Mouse (Mus musculus): ENCODE results near the gene Gm6465. TPM values are rescaled to one million over a fixed set of nuclear protein-coding genes. Genes with fewer than 3 reads are reported as not detected.
"Not testable (repeated sequence)": the region's sequence is repeated elsewhere in the genome, so short reads cannot be mapped to it uniquely, and the experiment has no call there.

Gm6465 gene
- polyA plus RNA-seq (2015; fragmentation: Nextera tagmentation; extraction: Ambion mirVana), result not detected in 2 replicates

- H3K4me1 ChIP-seq (ENCODE audit: insufficient read depth); ATAC-seq; H3K27me3 ChIP-seq (ENCODE audit: insufficient read depth, low read length); DNase-seq; H3K27ac ChIP-seq (ENCODE audit: low read depth); H3K36me3 ChIP-seq (replicated peaks; ENCODE audit: insufficient read depth, low read length); H3K4me3 ChIP-seq (ENCODE audit: low read depth, low read length); H3K9ac ChIP-seq (replicated peaks); H3K9me3 ChIP-seq (ENCODE audit: low read length); H3K4me2 ChIP-seq (ENCODE audit: low read depth, low read length): not testable (repeated sequence)
- 47% methylated on average over 2 of the region's 2 CpGs for WGBS (ENCODE audit: insufficient replicate concordance)
Measured at GRCm38 (mm10) chr5:11845239-11845638, at the start of gene Gm6465. Gene Gm6465 (plus strand): TSS chr5:11845539.

DNA sequence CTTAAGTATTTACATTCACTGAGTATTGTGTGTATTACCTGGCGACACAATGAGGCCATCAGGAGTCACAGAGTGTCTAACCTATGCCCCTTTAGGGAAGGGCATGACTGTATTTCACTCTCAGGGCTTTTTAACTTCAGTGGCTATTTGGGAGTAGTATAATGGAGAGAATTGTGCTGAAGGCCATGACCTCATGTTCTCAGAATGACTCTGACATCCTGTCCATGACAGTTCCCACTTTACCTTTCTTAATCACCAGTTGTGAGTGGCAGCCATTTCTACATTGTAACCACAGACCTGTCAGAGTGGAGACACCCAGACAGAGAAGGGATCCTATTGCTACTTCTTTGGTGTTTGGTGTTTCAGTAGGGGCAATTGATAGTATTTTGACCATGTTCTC is 485 bp downstream of the Gm6465 start:
- not testable (repeated sequence) for H3K27me3 ChIP-seq (ENCODE audit: insufficient read depth, low read length); H3K9ac ChIP-seq (replicated peaks); ATAC-seq; H3K4me1 ChIP-seq (ENCODE audit: insufficient read depth); H3K9me3 ChIP-seq (ENCODE audit: low read length); H3K27ac ChIP-seq (ENCODE audit: low read depth); H3K4me2 ChIP-seq (ENCODE audit: low read depth, low read length); H3K4me3 ChIP-seq (ENCODE audit: low read depth, low read length); DNase-seq; H3K36me3 ChIP-seq (replicated peaks; ENCODE audit: insufficient read depth, low read length)
- 61% methylated on average over 1 of the region's 1 CpGs for WGBS (ENCODE audit: insufficient replicate concordance)

DNA sequence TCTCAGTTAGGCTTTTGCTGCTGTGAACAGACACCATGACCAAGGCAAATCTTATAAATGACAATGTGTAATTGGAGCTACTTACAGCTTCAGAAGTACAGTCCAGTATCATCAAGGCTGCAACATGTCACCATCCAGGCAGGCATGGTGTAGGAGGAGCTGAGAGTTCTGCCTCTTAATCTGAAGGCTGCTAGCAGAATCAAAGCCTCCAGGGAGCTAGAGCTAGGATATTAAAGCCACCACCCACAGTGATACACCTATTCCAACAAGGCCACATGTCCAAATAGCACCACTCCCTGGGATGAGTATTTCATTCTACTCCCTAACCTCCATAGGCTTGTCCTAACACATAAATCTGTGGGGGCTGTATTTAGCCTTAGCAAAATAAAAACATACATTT is 12.6 kb downstream of the Gm6465 start:
- H3K4me1 ChIP-seq (ENCODE audit: insufficient read depth); H3K9ac ChIP-seq (replicated peaks); H3K4me3 ChIP-seq (ENCODE audit: low read depth, low read length); ATAC-seq; DNase-seq; H3K27ac ChIP-seq (ENCODE audit: low read depth); H3K36me3 ChIP-seq (replicated peaks; ENCODE audit: insufficient read depth, low read length); H3K27me3 ChIP-seq (ENCODE audit: insufficient read depth, low read length); H3K4me2 ChIP-seq (ENCODE audit: low read depth, low read length); H3K9me3 ChIP-seq (ENCODE audit: low read length): not testable (repeated sequence)

Other genes starting within 250 kb of the Gm6465 start
- gene Gm8922, start 163.6 kb upstream of the Gm6465 start, polyA plus RNA-seq (2015; fragmentation: Nextera tagmentation; extraction: Ambion mirVana), result not detected in 2 replicates
- gene Gm8926, start 75.0 kb upstream of the Gm6465 start, polyA plus RNA-seq (2015; fragmentation: Nextera tagmentation; extraction: Ambion mirVana), result not detected in 2 replicates
- gene 4933402N22Rik, start 72.5 kb downstream of the Gm6465 start, polyA plus RNA-seq (2015; fragmentation: Nextera tagmentation; extraction: Ambion mirVana), result not detected in 2 replicates